Comparison of ENCODE assay signal across 7 mouse cellular contexts in genomic region chr5:45669598-45670279, GRCm38 (mm10). TPM values are rescaled to one million over a fixed set of nuclear protein-coding genes. Genes with fewer than 3 reads are reported as not detected.
DNase-seq lines count a peak whose midpoint lies in the region; ATAC-seq lines count a peak whose summit lies in the region.

Gene Ncapg, plus strand, starts transcription at chr5:45669919.

- WGBS in intestine, embryonic 16.5 days = under 1% methylated on average over 66 of the region's 66 CpGs
- under 1% methylated on average over 66 of the region's 66 CpGs for WGBS in midbrain, embryonic 11.5 days

- peak; percentile 100 for ATAC-seq in intestine, embryonic 16.5 days
- peak; percentile 100 for ATAC-seq in midbrain, embryonic 11.5 days (ENCODE audit: low FRiP score)

- H3K9ac ChIP-seq in intestine, embryonic 16.5 days (ENCODE audit: low read depth, low read length) = peak within 1 kb of the TSS; percentile 82
- H3K9ac ChIP-seq in midbrain, embryonic 11.5 days (ENCODE audit: low read length) = peak within 1 kb of the TSS; percentile 85

- no peaks in the 10 kb centered on the region for H3K9me3 ChIP-seq in intestine, embryonic 16.5 days (ENCODE audit: control insufficient read depth, low read length)
- no peaks in the 10 kb centered on the region for H3K9me3 ChIP-seq in midbrain, embryonic 11.5 days (ENCODE audit: control insufficient read depth, low read length)

- intact Hi-C loops in left cerebral cortex, postnatal 36 days (cut with DNase I) = loop anchor here (2.0 to 10.0 kb wide), 2 partner anchors 135 to 675 kb away; no protein-coding TSS in a partner anchor

- peak within 1 kb of the TSS; percentile 66 for H3K4me2 ChIP-seq in intestine, embryonic 16.5 days (ENCODE audit: low read depth, low read length)
- H3K4me2 ChIP-seq in midbrain, embryonic 11.5 days = peak within 1 kb of the TSS; percentile 71

- DNase-seq in adrenal gland, adult 8-10 months = peak; percentile 98
- peak; percentile 100 for DNase-seq in embryo, embryonic 9.5 days (ENCODE audit: extremely low spot score)
- peak; percentile 99 for DNase-seq in gastrocnemius, postnatal 4 days (ENCODE audit: low spot score in 2 of 2)
- peak; percentile 97 to 98 for DNase-seq in left cerebral cortex, postnatal 36 days (ENCODE audit: low spot score in 2 of 2)
- peak; percentile 100 for DNase-seq in midbrain, embryonic 11.5 days (ENCODE audit: low spot score, missing footprints)
- peak; percentile 96 for DNase-seq in skeletal muscle tissue, adult 2 months (ENCODE audit: low read depth, low spot score)

- H3K4me3 ChIP-seq in intestine, embryonic 16.5 days (ENCODE audit: low read length) = peak within 1 kb of the TSS; percentile 79
- peak within 1 kb of the TSS; percentile 79 for H3K4me3 ChIP-seq in midbrain, embryonic 11.5 days (ENCODE audit: low read depth, low read length)

- H3K4me1 ChIP-seq in intestine, embryonic 16.5 days (ENCODE audit: control insufficient read depth, insufficient read depth, low read length) = peaks cover 6% of the 10 kb centered on the region
- H3K4me1 ChIP-seq in midbrain, embryonic 11.5 days (ENCODE audit: control insufficient read depth, insufficient read depth, low read length) = peaks cover 6% of the 10 kb centered on the region; the same call in 1 of the 2 replicates

- H3K36me3 ChIP-seq in intestine, embryonic 16.5 days (ENCODE audit: control insufficient read depth, insufficient read depth, low read length) = no peaks in the 10 kb centered on the region
- H3K36me3 ChIP-seq in midbrain, embryonic 11.5 days (ENCODE audit: control insufficient read depth, insufficient read depth, low read length) = no peaks in the 10 kb centered on the region

- H3K27ac ChIP-seq in intestine, embryonic 16.5 days (ENCODE audit: low read length) = peak within 1 kb of the TSS; percentile 85
- peak within 1 kb of the TSS; percentile 81 for H3K27ac ChIP-seq in midbrain, embryonic 11.5 days (ENCODE audit: low read depth, low read length)

- H3K27me3 ChIP-seq in intestine, embryonic 16.5 days (replicated peaks; ENCODE audit: control insufficient read depth, insufficient read depth, low read length) = no peaks in the 10 kb centered on the region
- no peaks in the 10 kb centered on the region for H3K27me3 ChIP-seq in midbrain, embryonic 11.5 days (ENCODE audit: control insufficient read depth, insufficient read depth, low read length)

RNA-seq across cellular contexts. Expression of gene Ncapg, which starts in this region (rescaled TPM):
- total RNA-seq in adrenal gland, adult 8-10 months (2022) = 1 to 10 TPM in 2 of 4 experiments, under 1 TPM in 2; 0.46 to 1.7 (median 1.1) TPM
- total RNA-seq in gastrocnemius, postnatal 4 days (2021) = 10 to 100 TPM; 11.6 to 14.3 TPM
- 33.9 and 37.0 TPM in 2 replicates for polyA plus RNA-seq in intestine, embryonic 16.5 days (2015; fragmentation: Nextera tagmentation; extraction: Ambion mirVana)
- under 1 TPM; 0.36 to 0.44 TPM for total RNA-seq in left cerebral cortex, postnatal 36 days (2021)
- polyA plus RNA-seq in midbrain, embryonic 11.5 days (2014; fragmentation: Nextera tagmentation; extraction: Ambion mirVana) = 83.0 and 95.3 TPM in 2 replicates

Comparison
In these comparisons a context has a peak if more than half of its experiments do, and no peak if none do; other contexts are left out.
1. Peak in every context shown above with its lines: DNase-seq, ATAC-seq, H3K4me3 ChIP-seq and H3K27ac ChIP-seq.
2. RNA of gene Ncapg (total RNA-seq): 11.6 to 14.3 TPM in gastrocnemius, postnatal 4 days; 0.46 to 1.7 TPM in adrenal gland, adult 8-10 months and 0.36 to 0.44 TPM in left cerebral cortex, postnatal 36 days; every median in the first group is over 4 times any median in the second.
3. Peak in DNase-seq in left cerebral cortex, postnatal 36 days; RNA of the gene not detected or under 1 TPM.